Mouse (Mus musculus): ENCODE results near the gene Lpp. TPM values are rescaled to one million over a fixed set of nuclear protein-coding genes. Genes with fewer than 3 reads are reported as not detected.

The Lpp gene
- polyA plus RNA-seq, 1 experiment from 2014 or later = 23.0 TPM

GRCm38 (mm10) chr16:24566277-24566676 lies 173.0 kb downstream of the Lpp start:
- Histone ChIP-seq H3K4me1 (no peaks in the 10 kb centered on the region), H3K27me3 (ENCODE audit: low read depth, poor library complexity, severe bottlenecking) (no peaks in the 10 kb centered on the region), H3K36me3 (no peaks in the 10 kb centered on the region), H3K4me3 (no peak overlapping the region), H3K27ac (replicated peaks) (no peak overlapping the region), H3K9me3 (replicated peaks) (no peaks in the 10 kb centered on the region)
- no peak for DNase-seq (ENCODE audit: low spot score)
- WGBS = 78% methylated on average over 3 of the region's 3 CpGs

GRCm38 (mm10) chr16:24567562-24567961 lies 174.3 kb downstream of the Lpp start:
- H3K36me3 ChIP-seq = no peaks in the 10 kb centered on the region
- no peaks in the 10 kb centered on the region for H3K9me3 ChIP-seq (replicated peaks)
- no peaks in the 10 kb centered on the region for H3K4me1 ChIP-seq
- DNase-seq (ENCODE audit: low spot score) = no peak
- H3K27me3 ChIP-seq (ENCODE audit: low read depth, poor library complexity, severe bottlenecking) = no peaks in the 10 kb centered on the region
- H3K4me3 ChIP-seq = no peak overlapping the region
- WGBS = 82% methylated on average over 3 of the region's 3 CpGs
- H3K27ac ChIP-seq (replicated peaks) = no peak overlapping the region

GRCm38 (mm10) chr16:24568061-24568460 lies 174.8 kb downstream of the Lpp start:
- H3K4me1 ChIP-seq = no peaks in the 10 kb centered on the region

GRCm38 (mm10) chr16:24569681-24570080 lies 176.4 kb downstream of the Lpp start:
- WGBS = 87% methylated on average over 5 of the region's 5 CpGs
- Histone ChIP-seq H3K36me3 (no peaks in the 10 kb centered on the region), H3K27me3 (ENCODE audit: low read depth, poor library complexity, severe bottlenecking) (no peaks in the 10 kb centered on the region), H3K27ac (replicated peaks) (no peak overlapping the region), H3K4me3 (no peak overlapping the region), H3K9me3 (replicated peaks) (no peaks in the 10 kb centered on the region), H3K4me1 (no peaks in the 10 kb centered on the region)
- no peak for DNase-seq (ENCODE audit: low spot score)

More at GRCm38 (mm10) chr16:24568061-24568460, 174.8 kb downstream of the Lpp start:
- no peaks in the 10 kb centered on the region for H3K36me3 ChIP-seq
- no peaks in the 10 kb centered on the region for H3K9me3 ChIP-seq (replicated peaks)
- 76% methylated on average over 3 of the region's 3 CpGs for WGBS
- no peak for DNase-seq (ENCODE audit: low spot score)
- H3K27ac ChIP-seq (replicated peaks) = no peak overlapping the region
- H3K4me3 ChIP-seq = no peak overlapping the region
- no peaks in the 10 kb centered on the region for H3K27me3 ChIP-seq (ENCODE audit: low read depth, poor library complexity, severe bottlenecking)

GRCm38 (mm10) chr16:24576999-24577398 lies 183.7 kb downstream of the Lpp start:
- Histone ChIP-seq H3K4me1 (no peaks in the 10 kb centered on the region), H3K27me3 (ENCODE audit: low read depth, poor library complexity, severe bottlenecking) (no peaks in the 10 kb centered on the region), H3K27ac (replicated peaks) (no peak overlapping the region), H3K4me3 (no peak overlapping the region), H3K36me3 (no peaks in the 10 kb centered on the region), H3K9me3 (replicated peaks) (no peaks in the 10 kb centered on the region)
- 92% methylated on average over 2 of the region's 2 CpGs for WGBS
- DNase-seq (ENCODE audit: low spot score) = no peak

GRCm38 (mm10) chr16:24577798-24578197 lies 184.5 kb downstream of the Lpp start:
- Histone ChIP-seq H3K27me3 (ENCODE audit: low read depth, poor library complexity, severe bottlenecking) (no peaks in the 10 kb centered on the region), H3K4me1 (no peaks in the 10 kb centered on the region), H3K9me3 (replicated peaks) (no peaks in the 10 kb centered on the region), H3K27ac (replicated peaks) (no peak overlapping the region), H3K4me3 (no peak overlapping the region), H3K36me3 (no peaks in the 10 kb centered on the region)
- DNase-seq (ENCODE audit: low spot score) = no peak
- 81% methylated on average over 2 of the region's 2 CpGs for WGBS

- Histone ChIP-seq H3K27me3 (ENCODE audit: low read depth, poor library complexity, severe bottlenecking) (no peaks in the 10 kb centered on the region), H3K27ac (replicated peaks) (no peak overlapping the region), H3K9me3 (replicated peaks) (no peaks in the 10 kb centered on the region), H3K36me3 (no peaks in the 10 kb centered on the region), H3K4me1 (no peaks in the 10 kb centered on the region), H3K4me3 (no peak overlapping the region)
- DNase-seq (ENCODE audit: low spot score) = no peak
- WGBS = 92% methylated on average over 2 of the region's 2 CpGs
These were observed 189.5 kb downstream of the Lpp start for GRCm38 (mm10) chr16:24582847-24583246.

GRCm38 (mm10) chr16:24593535-24593934 lies 200.2 kb downstream of the Lpp start:
- Histone ChIP-seq H3K4me3 (no peak overlapping the region), H3K4me1 (no peaks in the 10 kb centered on the region), H3K36me3 (no peaks in the 10 kb centered on the region), H3K27ac (replicated peaks) (no peak overlapping the region), H3K27me3 (ENCODE audit: low read depth, poor library complexity, severe bottlenecking) (no peaks in the 10 kb centered on the region), H3K9me3 (replicated peaks) (no peaks in the 10 kb centered on the region)
- DNase-seq (ENCODE audit: low spot score) = no peak
- 85% methylated on average over 4 of the region's 4 CpGs for WGBS

GRCm38 (mm10) chr16:24594508-24594907 lies 201.2 kb downstream of the Lpp start:
- Histone ChIP-seq H3K4me3 (no peak overlapping the region), H3K27ac (replicated peaks) (no peak overlapping the region), H3K9me3 (replicated peaks) (no peaks in the 10 kb centered on the region), H3K36me3 (no peaks in the 10 kb centered on the region), H3K4me1 (0 out of 2 replicates have a peak, but pooled peaks cover under 1% of the 10 kb centered on the region), H3K27me3 (ENCODE audit: low read depth, poor library complexity, severe bottlenecking) (no peaks in the 10 kb centered on the region)
- DNase-seq (ENCODE audit: low spot score) = no peak
- WGBS = 83% methylated on average over 5 of the region's 5 CpGs

GRCm38 (mm10) chr16:24595493-24595892 lies 202.2 kb downstream of the Lpp start:
- Histone ChIP-seq H3K9me3 (replicated peaks) (no peaks in the 10 kb centered on the region), H3K36me3 (no peaks in the 10 kb centered on the region), H3K27me3 (ENCODE audit: low read depth, poor library complexity, severe bottlenecking) (no peaks in the 10 kb centered on the region), H3K4me1 (0 out of 2 replicates have a peak, but pooled peaks cover 4% of the 10 kb centered on the region), H3K27ac (replicated peaks) (no peak overlapping the region), H3K4me3 (no peak overlapping the region)
- no peak for DNase-seq (ENCODE audit: low spot score)

GRCm38 (mm10) chr16:24598567-24598966 lies 205.3 kb downstream of the Lpp start:
- H3K27me3 ChIP-seq (ENCODE audit: low read depth, poor library complexity, severe bottlenecking) = no peaks in the 10 kb centered on the region

GRCm38 (mm10) chr16:24599766-24600165 lies 206.5 kb downstream of the Lpp start:
- DNase-seq (ENCODE audit: low spot score) = no peak
- Histone ChIP-seq H3K36me3 (no peaks in the 10 kb centered on the region), H3K4me3 (no peak overlapping the region), H3K9me3 (replicated peaks) (no peaks in the 10 kb centered on the region), H3K4me1 (0 out of 2 replicates have a peak, but pooled peaks cover 4% of the 10 kb centered on the region), H3K27ac (replicated peaks) (no peak overlapping the region), H3K27me3 (ENCODE audit: low read depth, poor library complexity, severe bottlenecking) (no peaks in the 10 kb centered on the region)
- 89% methylated on average over 7 of the region's 7 CpGs for WGBS

More at GRCm38 (mm10) chr16:24598567-24598966, 205.3 kb downstream of the Lpp start:
- no peak for DNase-seq (ENCODE audit: low spot score)
- 76% methylated on average over 7 of the region's 7 CpGs for WGBS
- H3K36me3 ChIP-seq = no peaks in the 10 kb centered on the region
- H3K9me3 ChIP-seq (replicated peaks) = no peaks in the 10 kb centered on the region
- H3K4me1 ChIP-seq = 0 out of 2 replicates have a peak, but pooled peaks cover 4% of the 10 kb centered on the region
- H3K27ac ChIP-seq (replicated peaks) = no peak overlapping the region
- no peak overlapping the region for H3K4me3 ChIP-seq

- no peak overlapping the region for H3K27ac ChIP-seq (replicated peaks)
- no peaks in the 10 kb centered on the region for H3K9me3 ChIP-seq (replicated peaks)
- H3K27me3 ChIP-seq (ENCODE audit: low read depth, poor library complexity, severe bottlenecking) = no peaks in the 10 kb centered on the region
- no peaks in the 10 kb centered on the region for H3K36me3 ChIP-seq
- 0 out of 2 replicates have a peak, but pooled peaks cover 4% of the 10 kb centered on the region for H3K4me1 ChIP-seq
- DNase-seq (ENCODE audit: low spot score) = no peak
- 93% methylated on average over 14 of the region's 14 CpGs for WGBS
- no peak overlapping the region for H3K4me3 ChIP-seq
These were observed 207.1 kb downstream of the Lpp start for GRCm38 (mm10) chr16:24600260-24600948.
